Mouse (Mus musculus) testis, adult 2 months (tissue): Measurements from ENCODE around the gene Tmem87b. TPM values are rescaled to one million over a fixed set of nuclear protein-coding genes. Genes with fewer than 3 reads are reported as not detected.

Experiments used
- H3K27ac ChIP-seq: fragments of 200-500 bp; 2 replicates; pipeline ENCODE4 v1.5.1; 2012; ENCODE audit warnings: low read depth, low read length; ENCODE audit not compliant: control insufficient read depth, insufficient read depth
- H3K27me3 ChIP-seq: fragments of 200-500 bp; 2 replicates; pipeline ENCODE4 v1.6.1; 2012; ENCODE audit warnings: mild to moderate bottlenecking, low read length, moderate library complexity; ENCODE audit not compliant: control insufficient read depth, insufficient read depth
- H3K36me3 ChIP-seq: fragments of 200-500 bp; 2 replicates; pipeline ENCODE4 v1.6.1; 2012; ENCODE audit warnings: mild to moderate bottlenecking, low read length; ENCODE audit not compliant: control insufficient read depth, insufficient read depth
- H3K4me1 ChIP-seq: fragments of 200-500 bp; 2 replicates; pipeline ENCODE4 v1.6.1; 2012; ENCODE audit warnings: low read length; ENCODE audit not compliant: control insufficient read depth, insufficient read depth
- H3K4me3 ChIP-seq: fragments of 200-500 bp; 2 replicates; pipeline ENCODE4 v1.5.1; 2012; ENCODE audit warnings: low read depth, mild to moderate bottlenecking, low read length, moderate library complexity, mixed read lengths; ENCODE audit not compliant: control insufficient read depth
- CTCF ChIP-seq: fragments of 200-500 bp; IDR thresholded peaks from 2 replicates; pipeline ENCODE4 v1.5.1; 2012; ENCODE audit warnings: low read depth, mild to moderate bottlenecking, inconsistent platforms, low read length, moderate library complexity; ENCODE audit not compliant: control insufficient read depth, insufficient read depth, insufficient replicate concordance
- POLR2A ChIP-seq: fragments of 200-500 bp; IDR thresholded peaks from 2 replicates; pipeline ENCODE4 v1.6.1; 2012; ENCODE audit warnings: low read depth, mild to moderate bottlenecking, inconsistent platforms, low read length, moderate library complexity; ENCODE audit not compliant: control insufficient read depth
- polyA plus RNA-seq: library from polyadenylated mRNA; depleted of rRNA; stranded (reverse); fragments of >200 nt; gene quantifications from 2 replicates; pipeline ENCODE4 v1.2.3, GENCODE M21; 2012

Tmem87b gene
- polyA plus RNA-seq, 1 experiment = 6.5 TPM

DNA sequence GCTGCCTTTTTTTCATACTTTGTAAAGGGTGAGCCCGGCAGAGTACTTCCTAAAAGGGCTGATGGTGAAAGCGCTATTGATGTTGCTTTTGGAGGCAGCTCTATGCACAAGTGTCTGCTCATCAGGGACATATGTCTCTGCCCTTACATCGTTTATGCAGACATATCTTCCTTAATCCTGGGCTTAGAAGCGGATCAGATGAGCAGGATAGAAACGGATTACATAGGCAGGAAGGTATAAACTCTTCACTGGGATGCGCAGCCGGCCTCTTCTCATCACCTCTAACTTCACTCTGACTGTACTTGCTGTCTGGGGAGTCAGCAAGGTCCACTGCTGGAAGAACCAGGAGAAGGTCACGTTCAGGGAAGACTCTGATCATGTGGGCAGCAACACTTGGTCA, 19.6 kb downstream of the Tmem87b start:
- H3K4me3 ChIP-seq = no peak overlapping the region
- H3K27me3 ChIP-seq = no peaks in the 10 kb centered on the region
- no peaks in the 10 kb centered on the region for H3K4me1 ChIP-seq
- H3K36me3 ChIP-seq = peaks cover 4% of the 10 kb centered on the region
- H3K27ac ChIP-seq = no peak overlapping the region
- TF ChIP-seq CTCF (no peak), POLR2A (no peak)

GRCm38 (mm10) chr2:128838611-128839010, 20.7 kb downstream of the Tmem87b start:
- Histone ChIP-seq H3K27ac (no peak overlapping the region), H3K27me3 (no peaks in the 10 kb centered on the region), H3K36me3 (peaks cover 2% of the 10 kb centered on the region; the same call in 1 of the 2 replicates), H3K4me1 (no peaks in the 10 kb centered on the region), H3K4me3 (no peak overlapping the region)
- TF ChIP-seq POLR2A (no peak), CTCF (no peak)

DNA sequence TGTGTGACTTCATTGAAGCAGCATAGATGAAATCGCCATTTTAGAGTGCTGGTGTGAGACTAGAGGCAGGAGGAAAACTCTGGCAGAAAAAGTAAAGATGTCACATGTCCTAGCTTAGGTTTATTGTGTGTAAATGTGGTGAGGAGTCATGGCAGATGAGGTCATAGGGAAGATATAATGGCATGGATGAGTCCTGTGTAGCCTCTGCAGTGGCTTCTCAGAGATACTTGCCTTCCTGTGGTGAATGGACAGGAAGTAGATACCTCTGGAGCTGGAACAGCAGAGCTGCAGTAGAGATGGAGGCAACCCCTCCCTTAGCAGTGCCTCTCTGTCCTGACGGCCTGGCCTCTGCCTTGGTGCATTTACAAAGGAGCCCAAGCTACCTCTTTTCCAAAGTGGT, 21.6 kb downstream of the Tmem87b start:
- no peaks in the 10 kb centered on the region for H3K27me3 ChIP-seq
- H3K4me1 ChIP-seq = no peaks in the 10 kb centered on the region
- H3K27ac ChIP-seq = no peak overlapping the region
- peaks cover 2% of the 10 kb centered on the region; the same call in 1 of the 2 replicates for H3K36me3 ChIP-seq
- no peak overlapping the region for H3K4me3 ChIP-seq
- TF ChIP-seq CTCF = no peak
- TF ChIP-seq POLR2A = no peak

DNA sequence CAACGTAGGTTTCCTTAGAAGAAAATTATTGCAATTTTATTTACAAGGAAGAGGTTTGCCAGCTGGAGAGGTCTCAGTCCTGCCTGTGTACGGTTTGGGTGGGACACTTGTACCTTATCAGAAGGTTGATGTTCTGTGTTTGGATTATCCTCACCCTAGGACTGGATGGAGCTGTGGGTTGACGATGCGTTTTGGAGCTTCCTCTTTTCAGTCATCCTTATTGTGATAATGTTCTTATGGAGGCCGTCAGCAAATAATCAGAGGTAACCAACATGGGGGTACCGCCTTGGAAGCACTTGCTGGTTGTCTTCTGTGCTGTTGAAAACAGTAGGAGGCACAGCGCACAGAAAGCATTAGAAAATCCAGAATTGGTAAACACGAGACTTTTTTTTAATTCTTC, 24.5 kb downstream of the Tmem87b start:
- TF ChIP-seq POLR2A = no peak
- TF ChIP-seq CTCF = no peak
- H3K4me1 ChIP-seq = no peaks in the 10 kb centered on the region
- peaks cover 5% of the 10 kb centered on the region for H3K36me3 ChIP-seq
- H3K27ac ChIP-seq = no peak overlapping the region
- H3K4me3 ChIP-seq = no peak overlapping the region
- H3K27me3 ChIP-seq = no peaks in the 10 kb centered on the region

- no peaks in the 10 kb centered on the region for H3K4me1 ChIP-seq
- TF ChIP-seq CTCF = no peak
- no peak for TF ChIP-seq POLR2A
- H3K4me3 ChIP-seq = no peak overlapping the region
- H3K27ac ChIP-seq = no peak overlapping the region
- H3K36me3 ChIP-seq = peaks cover 4% of the 10 kb centered on the region
- H3K27me3 ChIP-seq = no peaks in the 10 kb centered on the region
Observed at GRCm38 (mm10) chr2:128850036-128850435, 32.1 kb downstream of the Tmem87b start.

GRCm38 (mm10) chr2:128856673-128857072, 38.8 kb downstream of the Tmem87b start:
- Histone ChIP-seq H3K27ac (no peak overlapping the region), H3K36me3 (peaks cover 2% of the 10 kb centered on the region), H3K4me1 (no peaks in the 10 kb centered on the region), H3K27me3 (no peaks in the 10 kb centered on the region), H3K4me3 (no peak overlapping the region)
- TF ChIP-seq CTCF (no peak), POLR2A (no peak)

DNA sequence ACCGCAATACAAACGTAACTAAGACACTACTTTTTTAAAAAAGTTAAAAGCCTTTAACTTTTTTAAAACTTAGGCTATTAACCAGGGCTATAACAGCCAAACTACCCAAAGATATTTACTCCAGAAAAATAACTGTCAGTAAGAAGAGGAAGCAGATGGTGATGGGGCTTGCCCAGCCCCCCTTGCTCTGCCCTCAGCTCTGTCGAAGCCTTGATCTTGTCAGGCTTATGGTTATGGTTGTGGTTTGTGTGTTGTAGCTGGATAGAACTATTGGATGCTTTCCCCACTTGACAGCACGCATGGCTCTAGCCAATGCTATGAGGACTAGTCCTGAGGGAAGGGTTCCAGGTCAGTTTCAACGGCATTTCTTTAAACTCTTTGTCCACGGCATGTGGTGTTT, 41.0 kb downstream of the Tmem87b start:
- Histone ChIP-seq H3K27me3 (no peaks in the 10 kb centered on the region), H3K27ac (no peak overlapping the region), H3K4me3 (no peak overlapping the region), H3K4me1 (peaks cover 4% of the 10 kb centered on the region), H3K36me3 (no peaks in the 10 kb centered on the region)
- TF ChIP-seq CTCF = no peak
- no peak for TF ChIP-seq POLR2A

- Histone ChIP-seq H3K27ac (no peak overlapping the region), H3K4me3 (no peak overlapping the region), H3K36me3 (no peaks in the 10 kb centered on the region), H3K27me3 (no peaks in the 10 kb centered on the region), H3K4me1 (peaks cover 6% of the 10 kb centered on the region)
- no peak for TF ChIP-seq CTCF
- TF ChIP-seq POLR2A = no peak
Observed at GRCm38 (mm10) chr2:128859861-128860260, 41.9 kb downstream of the Tmem87b start.
